Mouse (Mus musculus): ENCODE data around the gene Uhmk1. TPM values are rescaled to one million over a fixed set of nuclear protein-coding genes. Genes with fewer than 3 reads are reported as not detected.

Uhmk1 gene
- polyA plus RNA-seq, 2 experiments, result 10.3 to 15.4 TPM

- Histone ChIP-seq H3K27me3 (ENCODE audit: control insufficient read depth, insufficient read depth, low read length) (no peaks in the 10 kb centered on the region), H3K36me3 (ENCODE audit: control insufficient read depth, insufficient read depth, low read length) (peaks cover 48% of the 10 kb centered on the region), H3K9ac (ENCODE audit: low read depth, low read length, severe bottlenecking) (no peak overlapping the region), H3K27ac (replicated peaks; ENCODE audit: low read depth, low read length) (no peak overlapping the region), H3K4me2 (replicated peaks; ENCODE audit: low read depth, low read length, severe bottlenecking) (no peak overlapping the region), H3K4me1 (ENCODE audit: control insufficient read depth, insufficient read depth, low read length) (no peaks in the 10 kb centered on the region), H3K4me3 (replicated peaks; ENCODE audit: low read length) (no peak overlapping the region), H3K9me3 (ENCODE audit: control insufficient read depth, low read length) (no peaks in the 10 kb centered on the region)
- no peak for TF ChIP-seq POLR2A (IDR thresholded peaks at IDR 0.05; ENCODE audit: borderline replicate concordance, extremely low read depth, insufficient read depth, insufficient read length)
- DNase-seq (ENCODE audit: low spot score) (no peak), ATAC-seq (ENCODE audit: low FRiP score, low read depth) (no peak)
- WGBS, result 88% methylated on average over 3 of the region's 3 CpGs
These were observed 50.3 kb downstream of the Uhmk1 start for GRCm38 (mm10) chr1:170164913-170165312.

GRCm38 (mm10) chr1:170164053-170164614 is 51.1 kb downstream of the Uhmk1 start:
- Histone ChIP-seq H3K4me2 (replicated peaks; ENCODE audit: low read depth, low read length, severe bottlenecking) (no peak overlapping the region), H3K9me3 (ENCODE audit: control insufficient read depth, low read length) (no peaks in the 10 kb centered on the region), H3K27ac (replicated peaks; ENCODE audit: low read depth, low read length) (no peak overlapping the region), H3K4me3 (replicated peaks; ENCODE audit: low read length) (no peak overlapping the region), H3K27me3 (ENCODE audit: control insufficient read depth, insufficient read depth, low read length) (no peaks in the 10 kb centered on the region), H3K36me3 (ENCODE audit: control insufficient read depth, insufficient read depth, low read length) (peaks cover 50% of the 10 kb centered on the region), H3K4me1 (ENCODE audit: control insufficient read depth, insufficient read depth, low read length) (no peaks in the 10 kb centered on the region), H3K9ac (ENCODE audit: low read depth, low read length, severe bottlenecking) (no peak overlapping the region)
- no peak for TF ChIP-seq POLR2A (IDR thresholded peaks at IDR 0.05; ENCODE audit: borderline replicate concordance, extremely low read depth, insufficient read depth, insufficient read length)
- WGBS, result 80% methylated on average over 2 of the region's 2 CpGs
- ATAC-seq (ENCODE audit: low FRiP score, low read depth) (no peak), DNase-seq (ENCODE audit: low spot score) (no peak)

GRCm38 (mm10) chr1:170163398-170163943 is 51.7 kb downstream of the Uhmk1 start:
- H3K36me3 ChIP-seq (ENCODE audit: control insufficient read depth, insufficient read depth, low read length), result peaks cover 56% of the 10 kb centered on the region
- no peak overlapping the region for H3K9ac ChIP-seq (ENCODE audit: low read depth, low read length, severe bottlenecking)
- no peaks in the 10 kb centered on the region for H3K9me3 ChIP-seq (ENCODE audit: control insufficient read depth, low read length)
- no peak for DNase-seq (ENCODE audit: low spot score)
- H3K4me3 ChIP-seq (replicated peaks; ENCODE audit: low read length), result no peak overlapping the region
- H3K27me3 ChIP-seq (ENCODE audit: control insufficient read depth, insufficient read depth, low read length), result no peaks in the 10 kb centered on the region
- 77% methylated on average over 3 of the region's 3 CpGs for WGBS
- H3K27ac ChIP-seq (replicated peaks; ENCODE audit: low read depth, low read length), result no peak overlapping the region
- no peaks in the 10 kb centered on the region for H3K4me1 ChIP-seq (ENCODE audit: control insufficient read depth, insufficient read depth, low read length)
- H3K4me2 ChIP-seq (replicated peaks; ENCODE audit: low read depth, low read length, severe bottlenecking), result no peak overlapping the region
- no peak for ATAC-seq (ENCODE audit: low FRiP score, low read depth)
- no peak for TF ChIP-seq POLR2A (IDR thresholded peaks at IDR 0.05; ENCODE audit: borderline replicate concordance, extremely low read depth, insufficient read depth, insufficient read length)

GRCm38 (mm10) chr1:170161852-170162251 is 53.3 kb downstream of the Uhmk1 start:
- WGBS, result 88% methylated on average over 6 of the region's 6 CpGs
- no peak overlapping the region for H3K9ac ChIP-seq (ENCODE audit: low read depth, low read length, severe bottlenecking)
- DNase-seq (ENCODE audit: low spot score), result no peak
- peaks cover 68% of the 10 kb centered on the region for H3K36me3 ChIP-seq (ENCODE audit: control insufficient read depth, insufficient read depth, low read length)
- no peaks in the 10 kb centered on the region for H3K9me3 ChIP-seq (ENCODE audit: control insufficient read depth, low read length)
- no peaks in the 10 kb centered on the region for H3K4me1 ChIP-seq (ENCODE audit: control insufficient read depth, insufficient read depth, low read length)
- ATAC-seq (ENCODE audit: low FRiP score, low read depth), result no peak
- TF ChIP-seq POLR2A (IDR thresholded peaks at IDR 0.05; ENCODE audit: borderline replicate concordance, extremely low read depth, insufficient read depth, insufficient read length), result no peak
- no peak overlapping the region for H3K4me2 ChIP-seq (replicated peaks; ENCODE audit: low read depth, low read length, severe bottlenecking)
- no peaks in the 10 kb centered on the region for H3K27me3 ChIP-seq (ENCODE audit: control insufficient read depth, insufficient read depth, low read length)
- H3K4me3 ChIP-seq (replicated peaks; ENCODE audit: low read length), result no peak overlapping the region
- H3K27ac ChIP-seq (replicated peaks; ENCODE audit: low read depth, low read length), result no peak overlapping the region

- H3K9ac ChIP-seq (ENCODE audit: low read depth, low read length, severe bottlenecking), result no peak overlapping the region
- H3K36me3 ChIP-seq (ENCODE audit: control insufficient read depth, insufficient read depth, low read length), result peaks cover 61% of the 10 kb centered on the region
- no peak for TF ChIP-seq POLR2A (IDR thresholded peaks at IDR 0.05; ENCODE audit: borderline replicate concordance, extremely low read depth, insufficient read depth, insufficient read length)
- H3K27me3 ChIP-seq (ENCODE audit: control insufficient read depth, insufficient read depth, low read length), result no peaks in the 10 kb centered on the region
- H3K4me1 ChIP-seq (ENCODE audit: control insufficient read depth, insufficient read depth, low read length), result no peaks in the 10 kb centered on the region
- H3K27ac ChIP-seq (replicated peaks; ENCODE audit: low read depth, low read length), result no peak overlapping the region
- ATAC-seq (ENCODE audit: low FRiP score, low read depth), result no peak
- no peak overlapping the region for H3K4me2 ChIP-seq (replicated peaks; ENCODE audit: low read depth, low read length, severe bottlenecking)
- no peak for DNase-seq (ENCODE audit: low spot score)
- no peaks in the 10 kb centered on the region for H3K9me3 ChIP-seq (ENCODE audit: control insufficient read depth, low read length)
- H3K4me3 ChIP-seq (replicated peaks; ENCODE audit: low read length), result no peak overlapping the region
- 68% methylated on average over 3 of the region's 3 CpGs for WGBS
These were observed 54.7 kb downstream of the Uhmk1 start for GRCm38 (mm10) chr1:170160397-170160938.

Data from limb, embryonic 14.5 days (tissue).